Mouse (Mus musculus) retina, postnatal 1 day (tissue): ENCODE data around the gene Scgb1b29.
"Not testable (repeated sequence)": the region's sequence is repeated elsewhere in the genome, so short reads cannot be mapped to it uniquely, and the experiment has no call there.

ENCODE experiments used
- DNase-seq: peaks from one replicate; pipeline ENCODE4 v3.0.0-alpha.2; 2012

Scgb1b29 gene

GRCm38 (mm10) chr7:32441241-32441640 is at the start of gene Scgb1b29:
Gene Scgb1b29 (plus strand): TSS chr7:32441541.
- not testable (repeated sequence) for DNase-seq

DNA sequence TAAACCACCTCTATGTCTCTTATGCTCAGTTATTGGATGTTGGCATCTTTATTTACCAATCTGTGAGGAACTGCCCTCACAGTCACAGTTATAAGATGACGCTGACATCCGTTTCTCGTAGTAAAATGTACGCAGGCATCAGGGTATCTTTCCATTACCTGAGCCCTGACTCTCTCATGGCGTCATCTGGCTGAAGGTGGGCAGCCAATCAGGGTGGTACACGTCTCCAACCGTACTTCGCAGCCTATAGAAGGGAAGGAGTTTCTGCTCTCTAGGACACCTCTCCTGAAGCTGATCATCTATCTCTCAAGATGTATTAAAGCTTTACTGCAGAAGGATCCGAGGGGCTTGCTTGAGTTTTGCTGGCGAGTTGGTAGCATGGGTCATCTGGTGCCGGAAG is 12.7 kb upstream of the Scgb1b29 start:
- not testable (repeated sequence) for DNase-seq
